27 mouse cellular contexts compared by ENCODE assay signal in the genomic region with DNA sequence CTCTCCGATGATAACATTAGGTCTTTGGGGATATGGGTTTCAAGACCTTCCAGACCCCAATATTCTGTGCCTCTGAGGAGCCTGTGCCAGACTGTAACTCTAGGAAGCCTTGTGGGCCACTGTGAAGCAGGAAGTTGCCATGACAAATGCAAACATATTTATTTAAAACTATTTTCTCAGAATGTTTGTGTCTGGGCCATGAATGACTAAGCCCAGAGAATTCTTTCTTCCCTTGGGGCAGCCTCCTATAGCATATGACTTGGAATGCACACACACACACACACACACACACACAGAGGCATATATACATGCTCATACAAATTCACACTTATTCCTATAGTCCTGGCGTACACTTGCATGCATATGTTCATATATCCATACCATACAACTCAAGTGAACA. TPM values are rescaled to one million over a fixed set of nuclear protein-coding genes. Genes with fewer than 3 reads are reported as not detected.
DNase-seq lines count a peak whose midpoint lies in the region; ATAC-seq and TF ChIP-seq lines count a peak whose summit lies in the region.
"Had no signal": no experiment of that assay in that cellular context is flagged by ENCODE, and none has a peak within 500 bp of the region (broad histone marks: within the 10 kb centered on the region; RNA-seq: fewer than 3 reads in every experiment).

No protein-coding gene starts in this region.

- no peak for TF ChIP-seq RAD21 in CH12.LX (IDR thresholded peaks at IDR 0.05; ENCODE audit: low read depth, low read length)

- H3K27ac ChIP-seq in intestine, postnatal 0 days (ENCODE audit: low read depth, low read length), result no peak overlapping the region
- H3K27ac ChIP-seq in intestine, embryonic 16.5 days (ENCODE audit: low read length), result no peak overlapping the region
- H3K27ac ChIP-seq in CH12.LX (ENCODE audit: insufficient read depth, low read depth), result no peak overlapping the region
- H3K27ac ChIP-seq in embryonic fibroblast, embryonic 13.5 days (ENCODE audit: insufficient read depth, low read length), result peak overlapping the region; percentile 17; the same call in 1 of the 2 replicates
- H3K27ac ChIP-seq: embryonic facial prominence, embryonic 10.5 days; embryonic facial prominence, embryonic 12.5 days; forebrain, embryonic 10.5 days; forebrain, embryonic 13.5 days; forebrain, embryonic 15.5 days had no signal

- DNase-seq in 3T3-L1 (ENCODE audit: low read depth, low spot score) (peak; percentile 68), CH12.LX (ENCODE audit: extremely low read depth) (no peak)
- no peak for DNase-seq in ovary, postnatal 10 days (ENCODE audit: low spot score)
- DNase-seq in frontal cortex, postnatal 10 days (ENCODE audit: low spot score in 2 of 2), result no peak
- DNase-seq: adrenal gland, adult 8-10 months; adrenal gland, postnatal 14 days; adrenal gland, postnatal 36 days; B cell, adult 2 months; cerebellum, adult 11-12 months; cerebellum, adult 2 months; cerebellum, adult 9-10 months; cerebellum, postnatal 10 days; cerebellum, postnatal 25 days; forebrain, postnatal 0 days had no signal

- no peak for TF ChIP-seq EP300 in CH12.LX (IDR thresholded peaks at IDR 0.05; ENCODE audit: low read length)

- no peaks in the 10 kb centered on the region for H3K9me3 ChIP-seq in intestine, postnatal 0 days (ENCODE audit: control insufficient read depth)
- H3K9me3 ChIP-seq in intestine, embryonic 16.5 days (ENCODE audit: control insufficient read depth, low read length), result no peaks in the 10 kb centered on the region
- H3K9me3 ChIP-seq in CH12.LX (replicated peaks; ENCODE audit: low read length), result no peaks in the 10 kb centered on the region
- H3K9me3 ChIP-seq: embryonic facial prominence, embryonic 10.5 days; embryonic facial prominence, embryonic 12.5 days; forebrain, embryonic 10.5 days; forebrain, embryonic 13.5 days; forebrain, embryonic 15.5 days had no signal

- H3K4me1 ChIP-seq in intestine, postnatal 0 days (replicated peaks; ENCODE audit: control insufficient read depth, insufficient read depth, low read length), result peaks cover 4% of the 10 kb centered on the region
- H3K4me1 ChIP-seq in intestine, embryonic 16.5 days (ENCODE audit: control insufficient read depth, insufficient read depth, low read length), result 0 out of 2 replicates have a peak, but pooled peaks cover 6% of the 10 kb centered on the region
- H3K4me1 ChIP-seq in CH12.LX (ENCODE audit: control insufficient read depth in 1 of 2, insufficient read depth in 2 of 2), result peaks cover 20 to 79% of the 10 kb centered on the region in 2 experiments
- H3K4me1 ChIP-seq in embryonic fibroblast, embryonic 13.5 days (ENCODE audit: control insufficient read depth, insufficient read depth, low read length), result peaks cover 17% of the 10 kb centered on the region
- H3K4me1 ChIP-seq: embryonic facial prominence, embryonic 12.5 days; forebrain, embryonic 10.5 days; forebrain, embryonic 13.5 days; forebrain, embryonic 15.5 days had no signal

- TF ChIP-seq CTCF in intestine, postnatal 0 days (IDR thresholded peaks at IDR 0.05; ENCODE audit: low read depth), result no peak
- no peak for TF ChIP-seq CTCF in CH12.LX (conservative IDR thresholded peaks at IDR 0.05 in 1 of 2, IDR thresholded peaks at IDR 0.05 in 1 of 2; ENCODE audit: low read depth in 2 of 2, low read length in 2 of 2)
- TF ChIP-seq CTCF in embryonic fibroblast, embryonic 13.5 days (IDR thresholded peaks at IDR 0.05; ENCODE audit: borderline replicate concordance, insufficient read depth, low read length), result no peak

- WGBS in intestine, postnatal 0 days, result 80% methylated on average over 2 of the region's 2 CpGs
- 91% methylated on average over 2 of the region's 2 CpGs for WGBS in intestine, embryonic 16.5 days

- no peaks in the 10 kb centered on the region for H3K27me3 ChIP-seq in intestine, postnatal 0 days (replicated peaks; ENCODE audit: control insufficient read depth, insufficient read depth, low read length)
- no peaks in the 10 kb centered on the region for H3K27me3 ChIP-seq in intestine, embryonic 16.5 days (replicated peaks; ENCODE audit: control insufficient read depth, insufficient read depth, low read length)
- no peaks in the 10 kb centered on the region for H3K27me3 ChIP-seq in CH12.LX (replicated peaks)
- H3K27me3 ChIP-seq: embryonic facial prominence, embryonic 12.5 days; forebrain, embryonic 13.5 days; forebrain, embryonic 15.5 days; Patski had no signal

- no peak overlapping the region for H3K9ac ChIP-seq in intestine, postnatal 0 days (ENCODE audit: low read depth, low read length)
- H3K9ac ChIP-seq in intestine, embryonic 16.5 days (ENCODE audit: low read depth, low read length), result no peak overlapping the region
- H3K9ac ChIP-seq in CH12.LX (ENCODE audit: insufficient read depth, low read depth), result no peak overlapping the region
- H3K9ac ChIP-seq: embryonic facial prominence, embryonic 12.5 days; forebrain, embryonic 13.5 days; forebrain, embryonic 15.5 days; forebrain, postnatal 0 days had no signal

- H3K36me3 ChIP-seq in intestine, postnatal 0 days (ENCODE audit: control insufficient read depth, insufficient read depth), result no peaks in the 10 kb centered on the region
- no peaks in the 10 kb centered on the region for H3K36me3 ChIP-seq in intestine, embryonic 16.5 days (ENCODE audit: control insufficient read depth, insufficient read depth, low read length)
- no peaks in the 10 kb centered on the region for H3K36me3 ChIP-seq in CH12.LX (replicated peaks in 1 of 2; ENCODE audit: control insufficient read depth in 1 of 2, insufficient read depth in 1 of 2, low read length in 1 of 2)
- H3K36me3 ChIP-seq: embryonic facial prominence, embryonic 10.5 days; embryonic facial prominence, embryonic 12.5 days; forebrain, embryonic 10.5 days; forebrain, embryonic 15.5 days had no signal

- in situ Hi-C loops in CH12.LX (cut with MboI; ENCODE audit: low pct_ligation_motif_present, low pct_unique_long_range_greater_than_20kb, low sequenced_read_pairs), result no loop called here

- no peak overlapping the region for H3K4me2 ChIP-seq in intestine, postnatal 0 days (replicated peaks; ENCODE audit: low read depth)
- no peak overlapping the region for H3K4me2 ChIP-seq in intestine, embryonic 16.5 days (ENCODE audit: low read depth, low read length)
- no peak overlapping the region for H3K4me2 ChIP-seq in CH12.LX (ENCODE audit: insufficient read depth, low read depth, poor library complexity, severe bottlenecking)
- H3K4me2 ChIP-seq: embryonic facial prominence, embryonic 12.5 days; forebrain, embryonic 13.5 days; forebrain, embryonic 15.5 days had no signal

- no peak for TF ChIP-seq POLR2A in CH12.LX (IDR thresholded peaks at IDR 0.05; ENCODE audit: low read depth, low read length)
- no peak for TF ChIP-seq POLR2A in embryonic fibroblast, embryonic 13.5 days (IDR thresholded peaks at IDR 0.05; ENCODE audit: low read depth, low read length)

- ATAC-seq in intestine, postnatal 0 days, result 0 out of 2 replicates have a peak, but pooled peaks have one; percentile 2
- ATAC-seq in intestine, embryonic 16.5 days, result no peak
- ATAC-seq in frontal cortex, adult (ENCODE audit: low TSS enrichment), result no peak
- ATAC-seq: activated CD4-positive, CD25-positive, alpha-beta regulatory T cell, adult 4 months; CD4-positive, CD25-positive, alpha-beta regulatory T cell, adult 4 months; forebrain, embryonic 13.5 days; forebrain, embryonic 15.5 days; forebrain, postnatal 0 days; Patski had no signal

- no peak overlapping the region for H3K4me3 ChIP-seq in intestine, postnatal 0 days (ENCODE audit: low read depth, low read length)
- no peak overlapping the region for H3K4me3 ChIP-seq in intestine, embryonic 16.5 days (ENCODE audit: low read length)
- H3K4me3 ChIP-seq in CH12.LX (replicated peaks in 1 of 3; ENCODE audit: low read depth in 2 of 3, low read length in 2 of 3, poor library complexity in 1 of 3), result no peak overlapping the region
- no peak overlapping the region for H3K4me3 ChIP-seq in embryonic fibroblast, embryonic 13.5 days (ENCODE audit: insufficient read depth, low read length)
- H3K4me3 ChIP-seq: embryonic facial prominence, embryonic 10.5 days; embryonic facial prominence, embryonic 12.5 days; erythroblast, embryonic 14.5 days; forebrain, embryonic 10.5 days; forebrain, embryonic 13.5 days; forebrain, embryonic 15.5 days had no signal

- dilution Hi-C loops in CH12.LX (cut with MboI; ENCODE audit: extremely low pct_ligation_motif_present, extremely low pct_unique_long_range_greater_than_20kb, low sequenced_read_pairs), result no loop called here

- H3K79me2 ChIP-seq in CH12.LX (replicated peaks; ENCODE audit: control insufficient read depth, extremely low read depth, insufficient read depth, poor library complexity, severe bottlenecking), result no peaks in the 10 kb centered on the region

TF ChIP-seq in CH12.LX, 34 proteins besides CTCF, POLR2A, EP300 and RAD21:
- TF ChIP-seq IRF4 (IDR thresholded peaks at IDR 0.05; ENCODE audit: low read depth, low read length) (0 out of 2 replicates have a peak, but pooled peaks have one; percentile 14), MYC (IDR thresholded peaks at IDR 0.05; ENCODE audit: low read depth, low read length) (no peak), BHLHE40 (IDR thresholded peaks at IDR 0.05; ENCODE audit: low read depth, low read length) (no peak), JUND (conservative IDR thresholded peaks at IDR 0.05; ENCODE audit: low read depth, low read length) (no peak), USF2 (conservative IDR thresholded peaks at IDR 0.05; ENCODE audit: low read depth, low read length) (no peak)

RNA-seq across cellular contexts. Expression of gene Rft1, which starts 10.1 kb away (rescaled TPM):
- 8.4 and 9.0 TPM in 2 replicates for polyA plus RNA-seq in intestine, postnatal 0 days (2015; fragmentation: Nextera tagmentation; extraction: Ambion mirVana)
- polyA plus RNA-seq in intestine, embryonic 16.5 days (2015; fragmentation: Nextera tagmentation; extraction: Ambion mirVana), result 13.3 and 14.7 TPM in 2 replicates
- 12.0 and 13.5 TPM in 2 replicates for total RNA-seq in CH12.LX (2012; rRNA removed)
- total RNA-seq in CH12.LX (2014; rRNA removed), result 25.8 and 26.0 TPM in 2 replicates
- polyA plus RNA-seq in CH12.LX (2012; ENCODE audit: insufficient read length, low read depth), result 15.3 and 17.7 TPM in 2 replicates
- 18.2 and 20.4 TPM in 2 replicates for polyA plus RNA-seq in embryonic fibroblast, embryonic 13.5 days (2011; ENCODE audit: insufficient read length, low read depth, missing spikeins)

RNA-seq across cellular contexts. Expression of gene Prkcd, which starts 18.0 kb away (rescaled TPM):
- polyA plus RNA-seq in intestine, postnatal 0 days (2015; fragmentation: Nextera tagmentation; extraction: Ambion mirVana), result 54.7 and 60.6 TPM in 2 replicates
- 52.1 and 56.5 TPM in 2 replicates for polyA plus RNA-seq in intestine, embryonic 16.5 days (2015; fragmentation: Nextera tagmentation; extraction: Ambion mirVana)
- total RNA-seq in CH12.LX (2012; rRNA removed) (109 and 110 TPM in 2 replicates), CH12.LX (2014; rRNA removed) (119 and 122 TPM in 2 replicates)
- 186 and 189 TPM in 2 replicates for polyA plus RNA-seq in CH12.LX (2012; ENCODE audit: insufficient read length, low read depth)
- 56.9 and 60.5 TPM in 2 replicates for polyA plus RNA-seq in embryonic fibroblast, embryonic 13.5 days (2011; ENCODE audit: insufficient read length, low read depth, missing spikeins)
